Mouse (Mus musculus) kidney, embryonic 14.5 days (tissue): ENCODE results near the gene Asgr1. TPM values are rescaled to one million over a fixed set of nuclear protein-coding genes. Genes with fewer than 3 reads are reported as not detected.
A peak's percentile ranks its signal among the peaks of the same experiment; 100 is the strongest.

Experiments used
- ATAC-seq: fragments of 200-750 bp; cut with Nextera tagmentation; 2 replicates; pipeline ENCODE4 v1.8.0; 2017; ENCODE audit warnings: moderate number of reproducible peaks, mild to moderate bottlenecking, moderate TSS enrichment, moderate library complexity; ENCODE audit not compliant: low FRiP score, low TSS enrichment
- H3K27ac ChIP-seq: fragments of 300-500 bp; sonication (generic); 2 replicates; pipeline ENCODE4 v1.5.1; 2014; ENCODE audit warnings: low read depth, mild to moderate bottlenecking, low read length, moderate library complexity, mixed read lengths
- H3K27me3 ChIP-seq: fragments of 300-500 bp; sonication (generic); 2 replicates; pipeline ENCODE4 v1.6.1; 2014; ENCODE audit warnings: mild to moderate bottlenecking, low read length; ENCODE audit not compliant: control insufficient read depth, insufficient read depth
- H3K36me3 ChIP-seq: fragments of 300-500 bp; sonication (generic); 2 replicates; pipeline ENCODE4 v1.6.1; 2014; ENCODE audit warnings: low read length, mixed read lengths; ENCODE audit not compliant: control insufficient read depth, insufficient read depth
- H3K4me1 ChIP-seq: fragments of 300-500 bp; sonication (generic); 2 replicates; pipeline ENCODE4 v1.6.1; 2014; ENCODE audit warnings: low read length, mixed read lengths; ENCODE audit not compliant: control insufficient read depth, insufficient read depth
- H3K4me2 ChIP-seq: fragments of 300-500 bp; sonication (generic); replicated peaks from 2 replicates; pipeline ENCODE4 v1.6.1; 2014; ENCODE audit warnings: low read depth, mild to moderate bottlenecking, low read length
- H3K4me3 ChIP-seq: fragments of 300-500 bp; sonication (generic); 2 replicates; pipeline ENCODE4 v1.5.1; 2014; ENCODE audit warnings: mild to moderate bottlenecking, low read length
- H3K9ac ChIP-seq: fragments of 300-500 bp; sonication (generic); 2 replicates; pipeline ENCODE4 v1.6.1; 2014; ENCODE audit warnings: low read depth, mild to moderate bottlenecking, low read length, moderate library complexity
- H3K9me3 ChIP-seq: fragments of 300-500 bp; sonication (generic); 2 replicates; pipeline ENCODE4 v1.6.1; 2016; ENCODE audit warnings: low read length; ENCODE audit not compliant: control insufficient read depth
- WGBS: fragments of 180-500 bp; shearing (Covaris S2); extraction: QIAGEN DNeasy Blood & Tissue Kit; methylation state at CpG from one replicate; pipeline ENCODE4 v1.1.7; 2014; 5-methylcytosine and 5-hydroxymethylcytosine counted together
- polyA plus RNA-seq: library from polyadenylated mRNA; unstranded; fragments of >200 nt; fragmentation: Nextera tagmentation; extraction: Ambion mirVana; gene quantifications from 2 replicates; pipeline ENCODE4 v1.2.1, GENCODE M21; 2014

Gene Asgr1
- polyA plus RNA-seq, 1 experiment from 2014 or later: 2.0 TPM

GRCm38 (mm10) chr11:70021264-70022132 is 32.4 kb upstream of the Asgr1 start:
- Histone ChIP-seq H3K4me2 (peak overlapping the region; percentile 97), H3K27ac (peak overlapping the region; percentile 86; the same call in 1 of the 2 replicates), H3K9ac (no peak overlapping the region; the same call in 1 of the 2 replicates), H3K27me3 (no peaks in the 10 kb centered on the region), H3K4me3 (peak overlapping the region; percentile 72), H3K9me3 (no peaks in the 10 kb centered on the region), H3K4me1 (peaks cover 58% of the 10 kb centered on the region), H3K36me3 (no peaks in the 10 kb centered on the region)
- 3% methylated on average over 40 of the region's 40 CpGs for WGBS
- peak; percentile 71 for ATAC-seq

GRCm38 (mm10) chr11:70023481-70024150 is 30.3 kb upstream of the Asgr1 start:
- peaks cover 66% of the 10 kb centered on the region for H3K4me1 ChIP-seq
- WGBS: 6% methylated on average over 20 of the region's 29 CpGs

GRCm38 (mm10) chr11:70024151-70024514 is 29.8 kb upstream of the Asgr1 start:
- ATAC-seq: no peak
- Histone ChIP-seq H3K4me3 (peak overlapping the region; percentile 35), H3K4me2 (peak overlapping the region; percentile 56), H3K9me3 (no peaks in the 10 kb centered on the region), H3K9ac (peak overlapping the region; percentile 47), H3K4me1 (peaks cover 66% of the 10 kb centered on the region), H3K27me3 (no peaks in the 10 kb centered on the region), H3K36me3 (no peaks in the 10 kb centered on the region), H3K27ac (no peak overlapping the region; the same call in 1 of the 2 replicates)
- WGBS: 14% methylated on average over 6 of the region's 6 CpGs

More at GRCm38 (mm10) chr11:70023481-70024150, 30.3 kb upstream of the Asgr1 start:
- Histone ChIP-seq H3K9me3 (no peaks in the 10 kb centered on the region), H3K27me3 (no peaks in the 10 kb centered on the region), H3K27ac (no peak overlapping the region), H3K36me3 (no peaks in the 10 kb centered on the region), H3K4me3 (peak overlapping the region; percentile 35), H3K9ac (peak overlapping the region; percentile 47; the same call in 1 of the 2 replicates), H3K4me2 (peak overlapping the region; percentile 56)
- ATAC-seq: no peak

GRCm38 (mm10) chr11:70026689-70027088 is 27.2 kb upstream of the Asgr1 start:
- peak overlapping the region; percentile 44; the same call in 1 of the 2 replicates for H3K27ac ChIP-seq
- H3K4me1 ChIP-seq: peaks cover 59% of the 10 kb centered on the region
- peak overlapping the region; percentile 39 for H3K4me3 ChIP-seq
- peak overlapping the region; percentile 24; the same call in 1 of the 2 replicates for H3K9ac ChIP-seq
- H3K27me3 ChIP-seq: no peaks in the 10 kb centered on the region
- no peaks in the 10 kb centered on the region for H3K9me3 ChIP-seq
- WGBS: 2% methylated on average over 19 of the region's 19 CpGs
- peak overlapping the region; percentile 73 for H3K4me2 ChIP-seq
- ATAC-seq: peak; percentile 77
- H3K36me3 ChIP-seq: peaks cover 14% of the 10 kb centered on the region

- Histone ChIP-seq H3K4me2 (peak overlapping the region; percentile 73), H3K36me3 (peaks cover 21% of the 10 kb centered on the region), H3K9me3 (no peaks in the 10 kb centered on the region), H3K9ac (peak overlapping the region; percentile 24; the same call in 1 of the 2 replicates), H3K4me3 (peak overlapping the region; percentile 39), H3K27me3 (no peaks in the 10 kb centered on the region), H3K4me1 (peaks cover 59% of the 10 kb centered on the region), H3K27ac (peak overlapping the region; percentile 44; the same call in 1 of the 2 replicates)
- WGBS: 23% methylated on average over 9 of the region's 9 CpGs
- no peak for ATAC-seq
Measured at GRCm38 (mm10) chr11:70027397-70027796, 26.5 kb upstream of the Asgr1 start.

GRCm38 (mm10) chr11:70028401-70029129 is 25.3 kb upstream of the Asgr1 start:
- Histone ChIP-seq H3K4me1 (peaks cover 55% of the 10 kb centered on the region), H3K4me3 (peak overlapping the region; percentile 12), H3K4me2 (peak overlapping the region; percentile 43), H3K9ac (no peak overlapping the region), H3K27ac (peak overlapping the region; percentile 77), H3K9me3 (no peaks in the 10 kb centered on the region), H3K36me3 (peaks cover 30% of the 10 kb centered on the region), H3K27me3 (no peaks in the 10 kb centered on the region)
- 0 out of 2 replicates have a peak, but pooled peaks have one; percentile 0 for ATAC-seq
- 17% methylated on average over 12 of the region's 12 CpGs for WGBS

GRCm38 (mm10) chr11:70029130-70029801 is 24.6 kb upstream of the Asgr1 start:
- Histone ChIP-seq H3K36me3 (peaks cover 30% of the 10 kb centered on the region), H3K4me2 (peak overlapping the region; percentile 43), H3K9me3 (no peaks in the 10 kb centered on the region), H3K27me3 (no peaks in the 10 kb centered on the region), H3K9ac (no peak overlapping the region), H3K4me3 (peak overlapping the region; percentile 12), H3K27ac (peak overlapping the region; percentile 77), H3K4me1 (peaks cover 48% of the 10 kb centered on the region)
- WGBS: under 1% methylated on average over 20 of the region's 20 CpGs
- peak; percentile 82 for ATAC-seq
